Mouse (Mus musculus): ENCODE results near the gene Taf3. TPM values are rescaled to one million over a fixed set of nuclear protein-coding genes. Genes with fewer than 3 reads are reported as not detected.

Taf3 gene
- polyA plus RNA-seq, 1 experiment from 2014 or later, result 11.0 TPM

DNA sequence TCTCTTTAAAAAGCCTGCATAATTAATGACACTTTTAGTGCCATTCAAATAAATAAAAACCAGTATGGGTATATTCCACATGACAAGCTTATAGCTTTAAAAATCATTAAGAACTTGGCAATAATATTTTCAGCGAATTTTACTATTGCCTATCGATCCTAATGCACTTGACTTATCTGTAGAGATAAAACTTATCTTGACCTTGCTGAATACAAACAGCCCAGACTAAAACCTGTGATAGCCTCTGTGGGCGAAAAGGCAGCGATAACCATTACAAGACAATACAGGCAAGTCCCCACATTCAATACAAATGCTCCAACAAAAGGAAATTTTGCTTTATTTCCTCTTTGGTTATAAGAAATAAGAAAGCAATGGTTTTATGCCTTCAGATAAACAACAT is 39.8 kb downstream of the Taf3 start:
- ATAC-seq (ENCODE audit: insufficient read depth, low FRiP score, low read depth), result no peak
- Histone ChIP-seq H3K36me3 (no peaks in the 10 kb centered on the region), H3K4me2 (no peak overlapping the region), H3K27me3 (replicated peaks) (no peaks in the 10 kb centered on the region), H3K4me1 (no peaks in the 10 kb centered on the region), H3K9ac (no peak overlapping the region), H3K27ac (no peak overlapping the region), H3K9me3 (no peaks in the 10 kb centered on the region), H3K4me3 (replicated peaks) (no peak overlapping the region)
- WGBS, result 60% methylated on average over 4 of the region's 4 CpGs

DNA sequence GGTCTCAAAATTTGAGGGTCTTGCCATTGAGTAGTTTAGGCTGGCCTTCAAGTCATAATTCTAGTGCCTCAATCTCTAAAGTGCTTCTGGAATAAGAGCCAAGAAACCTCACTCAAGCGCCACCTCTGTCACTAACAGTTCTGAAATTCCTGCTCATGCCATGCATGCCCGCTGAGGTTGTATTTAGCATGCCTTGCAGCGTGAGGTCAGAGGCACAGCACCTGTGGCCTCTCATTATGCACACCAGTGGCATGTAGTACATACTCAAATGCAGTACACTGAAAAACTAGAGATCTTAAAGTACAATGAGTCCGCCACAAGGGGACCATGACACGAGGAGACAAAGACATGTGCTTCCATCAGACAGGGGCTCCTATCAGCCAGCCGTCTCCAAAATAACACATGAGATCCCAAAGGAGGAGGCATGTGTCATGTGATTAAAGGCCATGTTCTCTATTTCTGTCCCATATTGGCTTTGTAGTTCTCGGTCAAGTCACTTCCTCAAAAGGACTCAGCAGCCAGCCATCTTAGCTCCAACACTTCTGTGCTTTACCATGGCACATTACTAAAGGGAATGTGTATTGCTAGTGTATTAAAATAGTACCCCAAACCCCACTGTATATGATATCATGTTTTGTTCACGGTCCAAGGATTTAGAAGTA is 43.3 kb downstream of the Taf3 start:
- Histone ChIP-seq H3K4me1 (no peaks in the 10 kb centered on the region), H3K27me3 (replicated peaks) (no peaks in the 10 kb centered on the region), H3K4me2 (no peak overlapping the region), H3K4me3 (replicated peaks) (no peak overlapping the region), H3K9me3 (no peaks in the 10 kb centered on the region), H3K9ac (no peak overlapping the region), H3K36me3 (no peaks in the 10 kb centered on the region), H3K27ac (no peak overlapping the region)
- 85% methylated on average over 8 of the region's 8 CpGs for WGBS
- ATAC-seq (ENCODE audit: insufficient read depth, low FRiP score, low read depth), result no peak

- 78% methylated on average over 5 of the region's 5 CpGs for WGBS
These were observed 45.0 kb downstream of the Taf3 start for GRCm38 (mm10) chr2:10003358-10003757.

DNA sequence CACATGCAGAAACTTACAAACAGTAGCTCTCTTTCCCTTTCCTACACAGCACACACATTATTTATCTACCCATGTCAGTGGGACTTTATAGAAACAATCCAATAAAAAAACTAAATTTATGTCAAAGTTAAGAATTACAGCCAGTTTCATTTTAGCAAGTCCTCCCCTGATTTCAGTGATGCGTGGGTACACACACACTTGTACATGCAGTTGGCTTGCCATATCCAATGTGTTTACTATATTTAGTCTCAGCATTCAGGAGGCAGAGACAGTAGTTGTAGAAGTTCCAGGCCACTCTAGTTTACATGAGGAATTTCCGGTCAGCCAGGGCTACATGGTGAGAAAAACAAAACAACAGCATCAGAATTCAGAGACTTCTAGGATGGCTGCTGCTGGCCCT is 46.8 kb downstream of the Taf3 start:
- Histone ChIP-seq H3K4me2 (no peak overlapping the region), H3K9me3 (no peaks in the 10 kb centered on the region), H3K9ac (no peak overlapping the region), H3K27me3 (replicated peaks) (no peaks in the 10 kb centered on the region), H3K27ac (no peak overlapping the region), H3K4me3 (replicated peaks) (no peak overlapping the region), H3K36me3 (no peaks in the 10 kb centered on the region), H3K4me1 (no peaks in the 10 kb centered on the region)
- WGBS, result 83% methylated on average over 2 of the region's 2 CpGs
- ATAC-seq (ENCODE audit: insufficient read depth, low FRiP score, low read depth), result no peak

More at GRCm38 (mm10) chr2:10003358-10003757, 45.0 kb downstream of the Taf3 start:
- Histone ChIP-seq H3K36me3 (no peaks in the 10 kb centered on the region), H3K4me2 (no peak overlapping the region), H3K9ac (no peak overlapping the region), H3K27ac (no peak overlapping the region), H3K27me3 (replicated peaks) (no peaks in the 10 kb centered on the region), H3K4me1 (no peaks in the 10 kb centered on the region), H3K9me3 (no peaks in the 10 kb centered on the region), H3K4me3 (replicated peaks) (no peak overlapping the region)
- ATAC-seq (ENCODE audit: insufficient read depth, low FRiP score, low read depth), result no peak

DNA sequence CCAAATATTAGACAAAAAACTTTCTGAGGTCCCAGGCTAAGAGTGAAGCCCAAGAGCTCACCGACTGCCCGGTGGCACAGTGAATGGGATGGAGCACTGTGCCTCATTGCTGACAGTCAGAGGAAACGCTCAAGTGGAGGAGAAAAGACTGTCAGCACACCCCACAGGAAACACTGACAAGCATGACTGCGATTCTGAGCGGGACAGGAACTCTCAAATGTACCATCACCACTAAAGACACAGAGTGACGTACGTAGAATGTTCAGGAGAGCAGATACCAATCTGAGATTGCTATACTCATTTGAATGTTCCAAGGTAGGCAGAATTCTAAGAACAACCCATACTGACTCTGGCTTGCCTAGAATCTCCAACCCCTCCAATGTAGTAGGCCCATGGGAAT is 50.9 kb downstream of the Taf3 start:
- H3K36me3 ChIP-seq, result no peaks in the 10 kb centered on the region
- no peak overlapping the region for H3K4me2 ChIP-seq
- H3K9me3 ChIP-seq, result no peaks in the 10 kb centered on the region
- 84% methylated on average over 7 of the region's 7 CpGs for WGBS
- ATAC-seq (ENCODE audit: insufficient read depth, low FRiP score, low read depth), result no peak
- H3K4me3 ChIP-seq (replicated peaks), result no peak overlapping the region
- no peak overlapping the region for H3K9ac ChIP-seq
- no peaks in the 10 kb centered on the region for H3K27me3 ChIP-seq (replicated peaks)
- no peak overlapping the region for H3K27ac ChIP-seq
- H3K4me1 ChIP-seq, result no peaks in the 10 kb centered on the region

- Histone ChIP-seq H3K4me2 (no peak overlapping the region), H3K36me3 (no peaks in the 10 kb centered on the region), H3K27me3 (replicated peaks) (no peaks in the 10 kb centered on the region), H3K9ac (no peak overlapping the region), H3K4me1 (no peaks in the 10 kb centered on the region), H3K4me3 (replicated peaks) (no peak overlapping the region), H3K9me3 (no peaks in the 10 kb centered on the region), H3K27ac (no peak overlapping the region)
- ATAC-seq (ENCODE audit: insufficient read depth, low FRiP score, low read depth), result no peak
- WGBS, result 91% methylated on average over 5 of the region's 5 CpGs
These were observed 52.3 kb downstream of the Taf3 start for GRCm38 (mm10) chr2:9996111-9996510.

GRCm38 (mm10) chr2:9990690-9991229 is 57.6 kb downstream of the Taf3 start:
- Histone ChIP-seq H3K9ac (no peak overlapping the region), H3K4me2 (no peak overlapping the region), H3K9me3 (no peaks in the 10 kb centered on the region), H3K27ac (no peak overlapping the region), H3K36me3 (no peaks in the 10 kb centered on the region), H3K4me1 (no peaks in the 10 kb centered on the region), H3K27me3 (replicated peaks) (no peaks in the 10 kb centered on the region), H3K4me3 (replicated peaks) (no peak overlapping the region)
- ATAC-seq (ENCODE audit: insufficient read depth, low FRiP score, low read depth), result no peak
- WGBS, result 65% methylated on average over 4 of the region's 4 CpGs

GRCm38 (mm10) chr2:9989649-9990547 is 58.5 kb downstream of the Taf3 start:
- no peak overlapping the region for H3K4me3 ChIP-seq (replicated peaks)
- no peaks in the 10 kb centered on the region for H3K9me3 ChIP-seq
- no peak overlapping the region for H3K27ac ChIP-seq
- H3K4me1 ChIP-seq, result no peaks in the 10 kb centered on the region
- no peak overlapping the region for H3K4me2 ChIP-seq
- no peaks in the 10 kb centered on the region for H3K36me3 ChIP-seq
- WGBS, result 69% methylated on average over 17 of the region's 17 CpGs
- no peaks in the 10 kb centered on the region for H3K27me3 ChIP-seq (replicated peaks)
- ATAC-seq (ENCODE audit: insufficient read depth, low FRiP score, low read depth), result no peak
- H3K9ac ChIP-seq, result no peak overlapping the region

DNA sequence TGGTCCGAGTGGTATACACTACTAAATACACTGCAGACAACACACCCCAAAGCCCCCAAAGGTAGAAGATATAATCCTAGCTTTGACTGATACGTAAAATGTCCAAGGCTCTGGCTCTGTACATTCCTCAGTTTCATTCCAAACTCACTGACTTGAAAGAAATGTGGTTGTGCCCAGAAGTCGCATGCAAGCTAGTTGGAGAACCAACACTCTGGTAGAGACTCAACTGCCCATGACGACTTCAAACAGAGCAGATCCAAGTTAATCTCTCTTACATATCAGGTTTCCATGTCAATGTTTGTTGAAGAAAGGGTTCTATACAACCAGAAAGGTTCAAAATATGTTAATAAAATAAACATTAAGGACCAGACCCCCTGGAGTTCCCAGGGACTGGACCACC is 60.1 kb downstream of the Taf3 start:
- H3K4me2 ChIP-seq, result no peak overlapping the region
- no peaks in the 10 kb centered on the region for H3K9me3 ChIP-seq
- ATAC-seq (ENCODE audit: insufficient read depth, low FRiP score, low read depth), result no peak
- 86% methylated on average over 4 of the region's 4 CpGs for WGBS
- no peaks in the 10 kb centered on the region for H3K36me3 ChIP-seq
- H3K4me3 ChIP-seq (replicated peaks), result no peak overlapping the region
- no peak overlapping the region for H3K9ac ChIP-seq
- H3K27me3 ChIP-seq (replicated peaks), result no peaks in the 10 kb centered on the region
- H3K27ac ChIP-seq, result no peak overlapping the region
- H3K4me1 ChIP-seq, result no peaks in the 10 kb centered on the region

- H3K4me1 ChIP-seq, result no peaks in the 10 kb centered on the region
- H3K27me3 ChIP-seq (replicated peaks), result no peaks in the 10 kb centered on the region
- H3K9me3 ChIP-seq, result no peaks in the 10 kb centered on the region
- ATAC-seq (ENCODE audit: insufficient read depth, low FRiP score, low read depth), result no peak
- 10% methylated on average over 6 of the region's 6 CpGs for WGBS
- H3K36me3 ChIP-seq, result no peaks in the 10 kb centered on the region
- H3K27ac ChIP-seq, result no peak overlapping the region
- no peak overlapping the region for H3K4me3 ChIP-seq (replicated peaks)
- no peak overlapping the region for H3K4me2 ChIP-seq
- no peak overlapping the region for H3K9ac ChIP-seq
These were observed 62.4 kb downstream of the Taf3 start for GRCm38 (mm10) chr2:9985979-9986447.

DNA sequence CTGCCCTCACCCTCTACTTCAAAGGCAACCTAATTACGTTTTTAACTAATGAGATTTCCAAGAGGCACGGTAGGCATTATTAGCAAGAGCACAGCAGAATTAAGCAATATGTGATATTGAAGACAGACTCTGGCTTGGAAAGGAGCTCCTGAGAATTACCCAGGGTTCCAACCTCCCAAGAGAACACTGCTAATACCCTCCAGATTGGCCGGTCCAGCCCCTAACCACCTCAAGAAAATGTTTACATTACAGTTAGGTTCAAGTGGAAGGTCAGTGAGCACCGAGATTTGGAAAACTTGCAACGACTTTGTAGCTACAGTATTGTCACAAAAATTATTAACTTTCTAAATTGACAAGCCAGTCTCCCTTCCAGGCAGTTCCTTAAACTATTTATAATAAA is 66.0 kb downstream of the Taf3 start:
- no peak for ATAC-seq (ENCODE audit: insufficient read depth, low FRiP score, low read depth)
- no peaks in the 10 kb centered on the region for H3K27me3 ChIP-seq (replicated peaks)
- H3K9ac ChIP-seq, result no peak overlapping the region
- H3K4me1 ChIP-seq, result no peaks in the 10 kb centered on the region
- no peak overlapping the region for H3K4me3 ChIP-seq (replicated peaks)
- WGBS, result 26% methylated on average over 5 of the region's 5 CpGs
- H3K36me3 ChIP-seq, result no peaks in the 10 kb centered on the region
- H3K4me2 ChIP-seq, result no peak overlapping the region
- H3K9me3 ChIP-seq, result no peaks in the 10 kb centered on the region
- H3K27ac ChIP-seq, result no peak overlapping the region

GRCm38 (mm10) chr2:9971927-9972326 is 76.5 kb downstream of the Taf3 start:
- Histone ChIP-seq H3K36me3 (no peaks in the 10 kb centered on the region), H3K4me2 (no peak overlapping the region), H3K4me1 (no peaks in the 10 kb centered on the region), H3K27me3 (replicated peaks) (no peaks in the 10 kb centered on the region), H3K9me3 (no peaks in the 10 kb centered on the region), H3K27ac (no peak overlapping the region), H3K4me3 (replicated peaks) (no peak overlapping the region), H3K9ac (no peak overlapping the region)
- ATAC-seq (ENCODE audit: insufficient read depth, low FRiP score, low read depth), result no peak
- WGBS, result 62% methylated on average over 3 of the region's 3 CpGs

Measured in stomach, embryonic 15.5 days (tissue).